ENCODE assay signal across 8 mouse cellular contexts in the genomic region with DNA sequence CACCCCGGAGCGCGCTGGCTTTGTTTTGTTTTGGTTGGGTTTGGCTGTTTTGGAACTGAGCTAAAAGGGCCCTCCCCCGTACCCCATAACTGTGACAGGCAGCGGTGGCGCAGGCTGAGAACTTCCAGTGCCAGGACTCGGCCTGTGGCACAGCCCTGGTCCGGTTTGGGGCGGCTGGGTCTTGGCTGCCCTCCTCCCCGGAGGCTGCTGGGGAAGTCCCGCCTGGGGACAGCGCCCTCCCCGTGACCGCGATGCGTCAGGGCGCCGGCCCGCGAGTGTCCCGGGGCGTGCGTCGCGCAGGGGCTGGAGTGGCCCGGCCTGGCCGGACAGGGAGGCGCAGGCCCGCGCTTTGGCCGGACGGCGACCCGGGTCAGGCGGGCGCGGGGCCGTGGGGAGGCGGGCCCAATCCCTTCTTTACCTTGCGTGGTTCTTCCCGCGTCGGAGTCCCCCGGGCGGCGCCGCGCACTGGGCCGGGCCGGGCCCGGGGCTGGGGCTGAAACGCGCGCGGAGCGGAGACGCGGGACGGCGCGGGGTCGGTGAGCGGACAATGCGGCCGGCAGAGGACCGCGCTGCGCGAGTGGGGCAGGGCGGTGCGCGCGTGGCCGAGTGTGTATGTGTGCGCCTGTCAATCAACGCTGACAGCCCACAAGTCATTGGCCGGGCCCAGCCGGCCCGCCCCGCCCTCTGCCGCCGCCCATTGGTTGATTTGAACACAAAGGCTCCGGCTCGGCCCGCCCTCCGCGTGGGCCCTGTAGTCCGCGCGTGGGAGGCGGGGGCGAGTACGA. TPM values are rescaled to one million over a fixed set of nuclear protein-coding genes. Genes with fewer than 3 reads are reported as not detected.
A peak's percentile ranks its signal among the peaks of the same experiment; 100 is the strongest.
DNase-seq lines count a peak whose midpoint lies in the region; ATAC-seq and TF ChIP-seq lines count a peak whose summit lies in the region.

A gene (minus strand): TSS at position 616 of the 785 bp plus-strand sequence.

- H3K9me3 ChIP-seq in ES-Bruce4 (replicated peaks; ENCODE audit: control insufficient read depth, insufficient read depth, low read length, poor library complexity, severe bottlenecking) = no peaks in the 10 kb centered on the region
- H3K9me3 ChIP-seq in forebrain, embryonic 14.5 days (replicated peaks; ENCODE audit: control insufficient read depth, low read length) = no peaks in the 10 kb centered on the region

- no peak for TF ChIP-seq EP300 in ES-Bruce4 (IDR thresholded peaks at IDR 0.05; ENCODE audit: insufficient read depth, low read depth, low read length)

- intact Hi-C loops in heart, postnatal 14 days (cut with DNase I) = no loop called here

- peak within 1 kb of the TSS; percentile 55 for H3K4me2 ChIP-seq in forebrain, embryonic 14.5 days (ENCODE audit: low read length)

- peak; percentile 95 for DNase-seq in forebrain, embryonic 14.5 days (ENCODE audit: low spot score)
- peak; percentile 93 for DNase-seq in heart, postnatal 14 days
- DNase-seq in layer of hippocampus, adult 18-20 months (ENCODE audit: low spot score in 2 of 2) = peak; percentile 85 to 96
- peak; percentile 88 for DNase-seq in lung, adult 2 months
- peak; percentile 91 to 92 for DNase-seq in thymus, adult 18-20 months

- peak within 1 kb of the TSS; percentile 80 for H3K4me3 ChIP-seq in ES-Bruce4 (ENCODE audit: low read depth, low read length)
- H3K4me3 ChIP-seq in forebrain, embryonic 14.5 days (ENCODE audit: low read depth, low read length) = peak within 1 kb of the TSS; percentile 87
- peak within 1 kb of the TSS; percentile 70 for H3K4me3 ChIP-seq in lung, adult 2 months (replicated peaks; ENCODE audit: extremely low read depth, low read depth, low read length)

- H3K9ac ChIP-seq in ES-Bruce4 (ENCODE audit: low read depth, poor library complexity, severe bottlenecking) = peak within 1 kb of the TSS; percentile 77
- H3K9ac ChIP-seq in forebrain, embryonic 14.5 days (ENCODE audit: low read length) = peak within 1 kb of the TSS; percentile 92

- TF ChIP-seq CTCF in ES-Bruce4 (IDR thresholded peaks at IDR 0.05; ENCODE audit: low read depth, low read length) = no peak
- no peak for TF ChIP-seq CTCF in lung, adult 2 months (IDR thresholded peaks at IDR 0.05; ENCODE audit: insufficient read depth, low read length)

- H3K27me3 ChIP-seq in ES-Bruce4 (ENCODE audit: control insufficient read depth, insufficient read depth, low read length, poor library complexity, severe bottlenecking) = no peaks in the 10 kb centered on the region
- no peaks in the 10 kb centered on the region for H3K27me3 ChIP-seq in forebrain, embryonic 14.5 days (replicated peaks; ENCODE audit: control insufficient read depth, insufficient read depth, low read length)

- H3K4me1 ChIP-seq in ES-Bruce4 (ENCODE audit: control insufficient read depth, insufficient read depth, low read length) = no peaks in the 10 kb centered on the region
- H3K4me1 ChIP-seq in forebrain, embryonic 14.5 days (ENCODE audit: control insufficient read depth, insufficient read depth, low read length) = peaks cover 15% of the 10 kb centered on the region
- peaks cover 13% of the 10 kb centered on the region for H3K4me1 ChIP-seq in lung, adult 2 months (ENCODE audit: control insufficient read depth, insufficient read depth, low read length)

- no peak for TF ChIP-seq POLR2A in ES-Bruce4 (IDR thresholded peaks at IDR 0.05; ENCODE audit: insufficient read depth, low read length)
- TF ChIP-seq POLR2A in lung, adult 2 months (IDR thresholded peaks at IDR 0.05; ENCODE audit: borderline replicate concordance, extremely low read depth, low read depth, low read length) = peak; percentile 85; the same call in 1 of the 2 replicates

- under 1% methylated on average over 76 of the region's 93 CpGs for WGBS in forebrain, embryonic 14.5 days
- under 1% methylated on average over 90 of the region's 93 CpGs for WGBS in lung, adult 2 months

- no peak within 1 kb of the TSS for H3K27ac ChIP-seq in ES-Bruce4 (ENCODE audit: insufficient read depth, low read length)
- 0 out of 2 replicates have a peak within 1 kb of the TSS, but pooled peaks have one; percentile 14 for H3K27ac ChIP-seq in forebrain, embryonic 14.5 days (ENCODE audit: low read depth, low read length)

- ATAC-seq in cerebellum, adult (ENCODE audit: insufficient number of reproducible peaks, low FRiP score, low TSS enrichment) = peak; percentile 86
- ATAC-seq in forebrain, embryonic 14.5 days = peak; percentile 96
- ATAC-seq in neutrophil, adult 5-6 weeks (ENCODE audit: extremely low read depth, insufficient number of reproducible peaks, low FRiP score, poor library complexity, severe bottlenecking) = peak; percentile 68

- H3K36me3 ChIP-seq in ES-Bruce4 (ENCODE audit: control insufficient read depth, insufficient read depth, low read length, poor library complexity, severe bottlenecking) = no peaks in the 10 kb centered on the region
- H3K36me3 ChIP-seq in forebrain, embryonic 14.5 days (ENCODE audit: control insufficient read depth, insufficient read depth, low read length) = peaks cover 27% of the 10 kb centered on the region

RNA-seq across cellular contexts. Expression of the gene that starts here (rescaled TPM):
- 7.8 and 11.7 TPM in 2 replicates for polyA plus RNA-seq in ES-Bruce4 (2011; ENCODE audit: insufficient read depth, insufficient read length, low read depth, missing spikeins)
- 4.8 and 7.6 TPM in 2 replicates for polyA plus RNA-seq in forebrain, embryonic 14.5 days (2014; fragmentation: Nextera tagmentation; extraction: Ambion mirVana)
- total RNA-seq in heart, postnatal 14 days (2021) = 10 to 100 TPM; 70.6 to 73.4 TPM
- 10 to 100 TPM; 31.9 to 32.8 TPM for total RNA-seq in layer of hippocampus, adult 18-20 months (2021)
- 74.7 and 88.6 TPM in 2 replicates for polyA plus RNA-seq in lung, adult 2 months (2012; rRNA removed)
- total RNA-seq in neutrophil, adult 5-6 weeks (2017) = 268 and 275 TPM in 2 replicates
